Mouse (Mus musculus): Measurements from ENCODE around the gene Igf1r. TPM values are rescaled to one million over a fixed set of nuclear protein-coding genes. Genes with fewer than 3 reads are reported as not detected.

Gene Igf1r
- polyA plus RNA-seq, 1 experiment from 2014 or later: 27.8 TPM

GRCm38 (mm10) chr7:68062170-68062848 lies 109.7 kb downstream of the Igf1r start:
- Histone ChIP-seq H3K4me2 (no peak overlapping the region), H3K27ac (no peak overlapping the region), H3K4me3 (no peak overlapping the region), H3K9ac (no peak overlapping the region), H3K36me3 (replicated peaks) (no peaks in the 10 kb centered on the region), H3K27me3 (replicated peaks) (no peaks in the 10 kb centered on the region), H3K4me1 (peaks cover 34% of the 10 kb centered on the region), H3K9me3 (no peaks in the 10 kb centered on the region)
- no peak for ATAC-seq (replicated peaks)
- WGBS: 73% methylated on average over 13 of the region's 13 CpGs

- H3K9me3 ChIP-seq: no peaks in the 10 kb centered on the region
- no peak overlapping the region for H3K4me3 ChIP-seq
- WGBS: 35% methylated on average over 5 of the region's 5 CpGs
- peaks cover 34% of the 10 kb centered on the region for H3K4me1 ChIP-seq
- no peak overlapping the region for H3K27ac ChIP-seq
- no peak overlapping the region for H3K4me2 ChIP-seq
- H3K27me3 ChIP-seq (replicated peaks): no peaks in the 10 kb centered on the region
- no peaks in the 10 kb centered on the region for H3K36me3 ChIP-seq (replicated peaks)
- no peak for ATAC-seq (replicated peaks)
- H3K9ac ChIP-seq: no peak overlapping the region
These were observed 110.2 kb downstream of the Igf1r start for GRCm38 (mm10) chr7:68062849-68063208.

- Histone ChIP-seq H3K9me3 (no peaks in the 10 kb centered on the region), H3K9ac (no peak overlapping the region), H3K27ac (no peak overlapping the region), H3K36me3 (replicated peaks) (no peaks in the 10 kb centered on the region), H3K4me2 (no peak overlapping the region), H3K4me1 (peaks cover 34% of the 10 kb centered on the region), H3K4me3 (no peak overlapping the region), H3K27me3 (replicated peaks) (no peaks in the 10 kb centered on the region)
- no peak; the same call in 1 of the 2 replicates for ATAC-seq (replicated peaks)
- 82% methylated on average over 9 of the region's 9 CpGs for WGBS
These were observed 111.1 kb downstream of the Igf1r start for GRCm38 (mm10) chr7:68063711-68064110.

GRCm38 (mm10) chr7:68064120-68064519 lies 111.5 kb downstream of the Igf1r start:
- peaks cover 34% of the 10 kb centered on the region for H3K4me1 ChIP-seq
- H3K36me3 ChIP-seq (replicated peaks): no peaks in the 10 kb centered on the region
- H3K27ac ChIP-seq: no peak overlapping the region
- no peaks in the 10 kb centered on the region for H3K9me3 ChIP-seq
- ATAC-seq (replicated peaks): no peak
- H3K9ac ChIP-seq: no peak overlapping the region
- H3K4me2 ChIP-seq: no peak overlapping the region
- H3K27me3 ChIP-seq (replicated peaks): no peaks in the 10 kb centered on the region
- no peak overlapping the region for H3K4me3 ChIP-seq
- 92% methylated on average over 8 of the region's 8 CpGs for WGBS

- Histone ChIP-seq H3K4me1 (peaks cover 39% of the 10 kb centered on the region), H3K4me3 (no peak overlapping the region), H3K36me3 (replicated peaks) (no peaks in the 10 kb centered on the region), H3K4me2 (no peak overlapping the region), H3K27me3 (replicated peaks) (no peaks in the 10 kb centered on the region), H3K9ac (no peak overlapping the region), H3K27ac (no peak overlapping the region), H3K9me3 (no peaks in the 10 kb centered on the region)
- WGBS: 18% methylated on average over 11 of the region's 11 CpGs
- no peak for ATAC-seq (replicated peaks)
These were observed 112.2 kb downstream of the Igf1r start for GRCm38 (mm10) chr7:68064647-68065362.

- no peak overlapping the region for H3K4me2 ChIP-seq
- 93% methylated on average over 6 of the region's 6 CpGs for WGBS
- no peaks in the 10 kb centered on the region for H3K36me3 ChIP-seq (replicated peaks)
- H3K4me1 ChIP-seq: peaks cover 48% of the 10 kb centered on the region
- no peak overlapping the region for H3K9ac ChIP-seq
- no peaks in the 10 kb centered on the region for H3K9me3 ChIP-seq
- H3K27me3 ChIP-seq (replicated peaks): no peaks in the 10 kb centered on the region
- H3K4me3 ChIP-seq: no peak overlapping the region
- ATAC-seq (replicated peaks): no peak
- H3K27ac ChIP-seq: no peak overlapping the region
These were observed 113.3 kb downstream of the Igf1r start for GRCm38 (mm10) chr7:68065904-68066303.

GRCm38 (mm10) chr7:68067321-68067720 lies 114.7 kb downstream of the Igf1r start:
- no peak overlapping the region for H3K27ac ChIP-seq
- no peak overlapping the region for H3K4me2 ChIP-seq
- H3K27me3 ChIP-seq (replicated peaks): no peaks in the 10 kb centered on the region
- no peaks in the 10 kb centered on the region for H3K9me3 ChIP-seq
- WGBS: 88% methylated on average over 4 of the region's 4 CpGs
- no peaks in the 10 kb centered on the region for H3K36me3 ChIP-seq (replicated peaks)
- H3K9ac ChIP-seq: no peak overlapping the region
- ATAC-seq (replicated peaks): no peak
- peaks cover 39% of the 10 kb centered on the region for H3K4me1 ChIP-seq
- H3K4me3 ChIP-seq: no peak overlapping the region

GRCm38 (mm10) chr7:68069324-68069723 lies 116.7 kb downstream of the Igf1r start:
- Histone ChIP-seq H3K36me3 (replicated peaks) (no peaks in the 10 kb centered on the region), H3K9ac (no peak overlapping the region), H3K27ac (no peak overlapping the region), H3K4me2 (no peak overlapping the region), H3K4me3 (no peak overlapping the region), H3K9me3 (no peaks in the 10 kb centered on the region), H3K4me1 (peaks cover 28% of the 10 kb centered on the region), H3K27me3 (replicated peaks) (no peaks in the 10 kb centered on the region)
- WGBS: 61% methylated on average over 7 of the region's 7 CpGs
- ATAC-seq (replicated peaks): no peak

GRCm38 (mm10) chr7:68070030-68070429 lies 117.4 kb downstream of the Igf1r start:
- Histone ChIP-seq H3K4me1 (peaks cover 24% of the 10 kb centered on the region), H3K36me3 (replicated peaks) (no peaks in the 10 kb centered on the region), H3K9ac (no peak overlapping the region), H3K27me3 (replicated peaks) (no peaks in the 10 kb centered on the region), H3K4me3 (no peak overlapping the region), H3K27ac (no peak overlapping the region), H3K9me3 (no peaks in the 10 kb centered on the region), H3K4me2 (no peak overlapping the region)
- WGBS: 39% methylated on average over 3 of the region's 3 CpGs
- no peak for ATAC-seq (replicated peaks)

- H3K27me3 ChIP-seq (replicated peaks): no peaks in the 10 kb centered on the region
- no peak overlapping the region for H3K9ac ChIP-seq
- H3K4me2 ChIP-seq: no peak overlapping the region
- no peaks in the 10 kb centered on the region for H3K36me3 ChIP-seq (replicated peaks)
- 29% methylated on average over 7 of the region's 7 CpGs for WGBS
- peaks cover 23% of the 10 kb centered on the region for H3K4me1 ChIP-seq
- no peak for ATAC-seq (replicated peaks)
- H3K9me3 ChIP-seq: no peaks in the 10 kb centered on the region
- no peak overlapping the region for H3K4me3 ChIP-seq
- no peak overlapping the region for H3K27ac ChIP-seq
These were observed 118.0 kb downstream of the Igf1r start for GRCm38 (mm10) chr7:68070626-68071025.

- Histone ChIP-seq H3K27ac (no peak overlapping the region), H3K27me3 (replicated peaks) (no peaks in the 10 kb centered on the region), H3K9ac (no peak overlapping the region), H3K9me3 (no peaks in the 10 kb centered on the region), H3K4me1 (peaks cover 23% of the 10 kb centered on the region), H3K4me2 (no peak overlapping the region), H3K4me3 (no peak overlapping the region), H3K36me3 (replicated peaks) (no peaks in the 10 kb centered on the region)
- no peak for ATAC-seq (replicated peaks)
- 87% methylated on average over 3 of the region's 3 CpGs for WGBS
These were observed 118.4 kb downstream of the Igf1r start for GRCm38 (mm10) chr7:68071050-68071449.

- 92% methylated on average over 11 of the region's 11 CpGs for WGBS
- H3K36me3 ChIP-seq (replicated peaks): no peaks in the 10 kb centered on the region
- no peaks in the 10 kb centered on the region for H3K9me3 ChIP-seq
- no peak overlapping the region for H3K4me3 ChIP-seq
- no peak overlapping the region for H3K27ac ChIP-seq
- peaks cover 23% of the 10 kb centered on the region for H3K4me1 ChIP-seq
- ATAC-seq (replicated peaks): no peak
- no peaks in the 10 kb centered on the region for H3K27me3 ChIP-seq (replicated peaks)
- H3K4me2 ChIP-seq: no peak overlapping the region
- H3K9ac ChIP-seq: no peak overlapping the region
These were observed 119.1 kb downstream of the Igf1r start for GRCm38 (mm10) chr7:68071749-68072148.

Measured in midbrain, embryonic 15.5 days (tissue).